22 mouse cellular contexts compared by ENCODE assay signal in genomic region chr2:156815412-156815811, GRCm38 (mm10). TPM values are rescaled to one million over a fixed set of nuclear protein-coding genes. Genes with fewer than 3 reads are reported as not detected.
A peak's percentile ranks its signal among the peaks of the same experiment; 100 is the strongest.
DNase-seq lines count a peak whose midpoint lies in the region; ATAC-seq and TF ChIP-seq lines count a peak whose summit lies in the region.
"Had no signal": no experiment of that assay in that cellular context is flagged by ENCODE, and none has a peak within 500 bp of the region (broad histone marks: within the 10 kb centered on the region; RNA-seq: fewer than 3 reads in every experiment).

No protein-coding gene starts in this region.

- no peaks in the 10 kb centered on the region for H3K36me3 ChIP-seq in heart, embryonic 13.5 days
- H3K36me3 ChIP-seq in lung, embryonic 14.5 days (ENCODE audit: insufficient read depth) = no peaks in the 10 kb centered on the region
- H3K36me3 ChIP-seq: hindbrain, embryonic 10.5 days; liver, embryonic 15.5 days; midbrain, embryonic 10.5 days; neural tube, embryonic 15.5 days had no signal

- no peak for DNase-seq in heart, adult 11 months
- DNase-seq in lung, embryonic 14.5 days = peak; percentile 20
- DNase-seq in lung, postnatal 36 days = no peak
- DNase-seq in testis, postnatal 10 days (ENCODE audit: low spot score) = peak; percentile 28
- DNase-seq in testis, postnatal 14 days (ENCODE audit: low spot score) = no peak
- no peak for DNase-seq in T-cell, adult 2 months (ENCODE audit: low spot score)
- DNase-seq in yolk sac, embryonic 10.5 days (ENCODE audit: low spot score) = no peak
- DNase-seq: cerebellum, adult 11-12 months; cerebellum, postnatal 10 days; gastrocnemius, postnatal 25 days; liver; right cerebral cortex, adult 18-20 months; right cerebral cortex, postnatal 4 days; thymus, postnatal 25 days had no signal

- peaks cover 19% of the 10 kb centered on the region for H3K4me1 ChIP-seq in heart, embryonic 13.5 days
- peaks cover 11% of the 10 kb centered on the region for H3K4me1 ChIP-seq in lung, embryonic 14.5 days (ENCODE audit: insufficient read depth)
- H3K4me1 ChIP-seq: liver, embryonic 15.5 days had no signal

- H3K27ac ChIP-seq in heart, embryonic 13.5 days (replicated peaks) = peak overlapping the region; percentile 70; the same call in 1 of the 2 replicates
- H3K27ac ChIP-seq in lung, embryonic 14.5 days (ENCODE audit: low read depth) = peak overlapping the region; percentile 89
- H3K27ac ChIP-seq: liver, embryonic 15.5 days; macrophage had no signal

- 65% methylated on average over 3 of the region's 3 CpGs for WGBS in heart, embryonic 13.5 days
- 47% methylated on average over 3 of the region's 3 CpGs for WGBS in lung, embryonic 14.5 days

- TF ChIP-seq CTCF in lung, embryonic 14.5 days (IDR thresholded peaks at IDR 0.05; ENCODE audit: low read depth) = no peak

- ATAC-seq in heart, embryonic 13.5 days (ENCODE audit: extremely low read depth, insufficient number of reproducible peaks, low FRiP score, low TSS enrichment) = no peak
- 0 out of 2 replicates have a peak, but pooled peaks have one; percentile 53 for ATAC-seq in lung, embryonic 14.5 days (ENCODE audit: insufficient read depth)
- ATAC-seq: CD4-positive, CD25-positive, alpha-beta regulatory T cell, adult 4 months; hindbrain, embryonic 16.5 days had no signal

- no peak overlapping the region for H3K4me2 ChIP-seq in heart, embryonic 13.5 days
- peak overlapping the region; percentile 32 for H3K4me2 ChIP-seq in lung, embryonic 14.5 days
- H3K4me2 ChIP-seq: liver, embryonic 15.5 days; neural tube, embryonic 15.5 days had no signal

- no peak overlapping the region for H3K4me3 ChIP-seq in heart, embryonic 13.5 days
- H3K4me3 ChIP-seq in lung, embryonic 14.5 days (ENCODE audit: low read depth, low read length) = no peak overlapping the region
- H3K4me3 ChIP-seq: hindbrain, embryonic 10.5 days; liver, embryonic 15.5 days; midbrain, embryonic 10.5 days; neural tube, embryonic 15.5 days had no signal

- H3K9me3 ChIP-seq in heart, embryonic 13.5 days = no peaks in the 10 kb centered on the region
- H3K9me3 ChIP-seq in lung, embryonic 14.5 days (ENCODE audit: low read depth, low read length) = no peaks in the 10 kb centered on the region
- H3K9me3 ChIP-seq: hindbrain, embryonic 10.5 days; liver, embryonic 15.5 days; midbrain, embryonic 10.5 days; neural tube, embryonic 15.5 days had no signal

- H3K9ac ChIP-seq in heart, embryonic 13.5 days = no peak overlapping the region
- no peak overlapping the region for H3K9ac ChIP-seq in lung, embryonic 14.5 days
- H3K9ac ChIP-seq: liver, embryonic 15.5 days; neural tube, embryonic 15.5 days had no signal

- no peaks in the 10 kb centered on the region for H3K27me3 ChIP-seq in heart, embryonic 13.5 days (replicated peaks)
- no peaks in the 10 kb centered on the region for H3K27me3 ChIP-seq in lung, embryonic 14.5 days (ENCODE audit: insufficient read depth, low read length)
- H3K27me3 ChIP-seq: neural tube, embryonic 15.5 days had no signal

RNA-seq across cellular contexts. Expression of gene Tgif2, which starts 24.4 kb away (rescaled TPM):
- polyA plus RNA-seq in heart, embryonic 13.5 days (2015; fragmentation: Nextera tagmentation; extraction: Ambion mirVana) = 35.5 and 35.9 TPM in 2 replicates
- 69.1 and 75.1 TPM in 2 replicates for polyA plus RNA-seq in lung, embryonic 14.5 days (2014; fragmentation: Nextera tagmentation; extraction: Ambion mirVana)

RNA-seq across cellular contexts. Expression of gene Myl9, which starts 40.2 kb away (rescaled TPM):
- polyA plus RNA-seq in heart, embryonic 13.5 days (2015; fragmentation: Nextera tagmentation; extraction: Ambion mirVana) = 1,696 and 1,855 TPM in 2 replicates
- polyA plus RNA-seq in lung, embryonic 14.5 days (2014; fragmentation: Nextera tagmentation; extraction: Ambion mirVana) = 397 and 446 TPM in 2 replicates
- polyA plus RNA-seq: CD4-positive, CD25-positive, alpha-beta regulatory T cell, adult 4 months; macrophage had no signal

RNA-seq across cellular contexts. Expression of gene 4930518I15Rik, which starts 42.3 kb away (rescaled TPM):
- 4.1 and 5.3 TPM in 2 replicates for polyA plus RNA-seq in heart, embryonic 13.5 days (2015; fragmentation: Nextera tagmentation; extraction: Ambion mirVana)
- 5.7 and 7.2 TPM in 2 replicates for polyA plus RNA-seq in lung, embryonic 14.5 days (2014; fragmentation: Nextera tagmentation; extraction: Ambion mirVana)

RNA-seq across cellular contexts. Expression of gene Rab5if, which starts 47.5 kb away (rescaled TPM):
- polyA plus RNA-seq in heart, embryonic 13.5 days (2015; fragmentation: Nextera tagmentation; extraction: Ambion mirVana) = 163 and 172 TPM in 2 replicates
- 194 and 210 TPM in 2 replicates for polyA plus RNA-seq in lung, embryonic 14.5 days (2014; fragmentation: Nextera tagmentation; extraction: Ambion mirVana)

Comparison
In these comparisons a context has a peak if more than half of its experiments do, and no peak if none do; other contexts are left out.
1. DNase-seq: peak in lung, embryonic 14.5 days (single experiment) and testis, postnatal 10 days (single experiment); none in heart, adult 11 months (single experiment), lung, postnatal 36 days (single experiment), testis, postnatal 14 days (single experiment), T-cell, adult 2 months (single experiment) and yolk sac, embryonic 10.5 days (single experiment).